Mouse (Mus musculus): ENCODE data around the gene Auh. TPM values are rescaled to one million over a fixed set of nuclear protein-coding genes. Genes with fewer than 3 reads are reported as not detected.

Auh gene
- total and polyA plus RNA-seq, 2 experiments, result 33.3 to 49.2 TPM

DNA sequence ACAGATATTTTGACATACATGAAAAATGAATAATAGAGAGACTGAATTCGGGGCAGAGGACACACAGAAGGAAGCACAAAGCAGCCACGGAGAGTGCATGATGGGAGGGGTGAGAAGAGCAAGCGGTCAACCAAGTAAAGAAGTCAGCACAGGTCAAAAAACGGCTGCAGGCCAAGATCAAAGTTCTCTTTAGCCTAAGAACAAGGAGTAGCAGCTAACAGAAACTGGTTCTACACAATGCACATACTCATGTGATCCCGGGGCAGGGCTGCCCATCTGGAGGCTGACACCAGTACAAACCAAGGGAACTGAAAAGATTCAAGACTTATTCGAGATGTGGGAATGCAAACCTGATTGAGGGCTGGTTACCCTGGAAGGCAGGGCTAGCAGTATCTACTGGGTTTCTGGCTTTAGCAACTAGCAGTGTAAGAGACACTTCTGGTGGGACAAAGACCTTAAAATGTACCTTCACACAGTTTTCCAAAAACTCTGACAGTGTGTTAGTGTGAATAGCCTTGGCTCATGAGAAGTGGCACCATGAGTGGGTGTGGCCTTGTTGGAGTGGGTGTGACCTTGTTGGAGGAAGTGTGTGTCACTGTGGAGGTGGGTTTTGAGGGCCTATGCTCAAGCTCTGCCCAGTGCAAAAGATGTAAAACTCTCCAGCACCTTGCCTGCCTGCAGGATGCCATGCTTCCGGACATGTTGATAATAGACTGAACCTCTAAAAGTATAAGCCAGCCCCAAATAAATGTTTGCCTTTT is 8.2 kb downstream of the Auh start:
- Histone ChIP-seq H3K79me2 (ENCODE audit: control insufficient read depth, insufficient read depth, low read length) (peaks cover 36% of the 10 kb centered on the region), H3K27me3 (ENCODE audit: control insufficient read depth, insufficient read depth, low read length) (no peaks in the 10 kb centered on the region), H3K9ac (ENCODE audit: low read depth, low read length) (no peak overlapping the region), H3K4me1 (ENCODE audit: control insufficient read depth, insufficient read depth, low read length) (peaks cover 4% of the 10 kb centered on the region; the same call in 1 of the 2 replicates), H3K27ac (replicated peaks; ENCODE audit: insufficient read depth, low read depth, low read length) (no peak overlapping the region), H3K36me3 (ENCODE audit: control insufficient read depth, insufficient read depth, low read length) (peaks cover 3% of the 10 kb centered on the region), H3K4me3 (ENCODE audit: insufficient read depth, low read depth, low read length) (no peak overlapping the region)
- TF ChIP-seq POLR2A (IDR thresholded peaks at IDR 0.05; ENCODE audit: extremely low read depth, insufficient read depth, low read length), result no peak
- TF ChIP-seq CTCF (IDR thresholded peaks at IDR 0.05; ENCODE audit: low read depth, low read length), result no peak
- WGBS, result 58% methylated on average over 7 of the region's 7 CpGs
- peak; percentile 55 for DNase-seq (ENCODE audit: extremely low read depth, low read depth, low spot score)

DNA sequence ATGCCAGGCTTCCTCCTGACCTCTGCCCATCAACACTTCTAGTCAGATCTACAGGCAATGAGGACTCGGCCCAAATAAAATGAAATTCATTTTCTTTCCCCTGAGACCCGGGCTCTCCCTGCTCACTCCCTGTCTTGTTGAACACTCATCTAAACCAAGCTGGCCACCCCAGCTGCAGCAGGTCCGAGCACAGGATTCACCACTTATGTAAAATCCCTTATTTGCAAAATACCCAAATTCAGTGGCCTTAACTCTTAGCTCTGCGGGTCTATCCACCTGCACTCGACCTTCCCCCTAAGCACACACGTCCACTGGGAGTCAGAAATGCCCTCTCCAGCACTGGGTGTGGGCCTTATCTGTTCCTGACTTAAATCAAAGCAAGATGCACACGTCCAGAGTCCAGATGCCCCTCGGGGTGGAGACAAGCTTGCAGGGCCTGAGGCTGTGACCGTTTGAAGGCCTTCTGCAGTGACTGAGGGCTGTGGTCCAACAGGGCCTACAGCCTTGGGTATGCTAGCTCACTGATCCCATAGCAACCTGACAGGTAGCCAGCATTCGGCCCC is 9.6 kb downstream of the Auh start:
- Histone ChIP-seq H3K9ac (ENCODE audit: low read depth, low read length) (no peak overlapping the region), H3K4me3 (ENCODE audit: insufficient read depth, low read depth, low read length) (no peak overlapping the region), H3K4me1 (ENCODE audit: control insufficient read depth, insufficient read depth, low read length) (peaks cover 4% of the 10 kb centered on the region; the same call in 1 of the 2 replicates), H3K27me3 (ENCODE audit: control insufficient read depth, insufficient read depth, low read length) (no peaks in the 10 kb centered on the region), H3K79me2 (ENCODE audit: control insufficient read depth, insufficient read depth, low read length) (peaks cover 38% of the 10 kb centered on the region), H3K27ac (replicated peaks; ENCODE audit: insufficient read depth, low read depth, low read length) (no peak overlapping the region), H3K36me3 (ENCODE audit: control insufficient read depth, insufficient read depth, low read length) (peaks cover 4% of the 10 kb centered on the region)
- TF ChIP-seq POLR2A (IDR thresholded peaks at IDR 0.05; ENCODE audit: extremely low read depth, insufficient read depth, low read length) (no peak), CTCF (IDR thresholded peaks at IDR 0.05; ENCODE audit: low read depth, low read length) (no peak)
- 72% methylated on average over 10 of the region's 10 CpGs for WGBS
- no peak for DNase-seq (ENCODE audit: extremely low read depth, low read depth, low spot score)

DNA sequence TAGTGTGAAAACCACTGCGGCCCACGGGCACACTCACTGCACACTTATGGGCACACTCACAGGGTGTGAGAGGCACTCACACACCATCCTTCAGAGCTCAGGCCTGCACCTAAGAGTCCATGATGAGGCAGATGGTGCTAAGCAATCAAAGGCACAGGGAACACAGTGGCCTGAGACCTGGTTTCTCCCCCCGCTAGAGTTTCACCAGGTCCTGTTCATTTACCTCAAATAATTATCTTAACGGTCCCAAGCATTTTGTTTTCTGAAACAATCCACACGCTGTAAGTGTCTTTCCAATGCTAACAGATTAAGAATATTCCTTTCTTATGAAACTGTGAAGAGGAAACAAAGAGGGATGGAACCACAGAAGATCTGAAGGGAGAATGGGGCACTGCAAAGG is 11.1 kb downstream of the Auh start:
- Histone ChIP-seq H3K79me2 (ENCODE audit: control insufficient read depth, insufficient read depth, low read length) (peaks cover 25% of the 10 kb centered on the region), H3K9ac (ENCODE audit: low read depth, low read length) (no peak overlapping the region), H3K27me3 (ENCODE audit: control insufficient read depth, insufficient read depth, low read length) (no peaks in the 10 kb centered on the region), H3K27ac (replicated peaks; ENCODE audit: insufficient read depth, low read depth, low read length) (no peak overlapping the region), H3K36me3 (ENCODE audit: control insufficient read depth, insufficient read depth, low read length) (peaks cover 6% of the 10 kb centered on the region), H3K4me1 (ENCODE audit: control insufficient read depth, insufficient read depth, low read length) (peaks cover 4% of the 10 kb centered on the region; the same call in 1 of the 2 replicates), H3K4me3 (ENCODE audit: insufficient read depth, low read depth, low read length) (no peak overlapping the region)
- TF ChIP-seq CTCF (IDR thresholded peaks at IDR 0.05; ENCODE audit: low read depth, low read length) (no peak), POLR2A (IDR thresholded peaks at IDR 0.05; ENCODE audit: extremely low read depth, insufficient read depth, low read length) (no peak)
- WGBS, result 95% methylated on average over 5 of the region's 5 CpGs
- no peak for DNase-seq (ENCODE audit: extremely low read depth, low read depth, low spot score)

DNA sequence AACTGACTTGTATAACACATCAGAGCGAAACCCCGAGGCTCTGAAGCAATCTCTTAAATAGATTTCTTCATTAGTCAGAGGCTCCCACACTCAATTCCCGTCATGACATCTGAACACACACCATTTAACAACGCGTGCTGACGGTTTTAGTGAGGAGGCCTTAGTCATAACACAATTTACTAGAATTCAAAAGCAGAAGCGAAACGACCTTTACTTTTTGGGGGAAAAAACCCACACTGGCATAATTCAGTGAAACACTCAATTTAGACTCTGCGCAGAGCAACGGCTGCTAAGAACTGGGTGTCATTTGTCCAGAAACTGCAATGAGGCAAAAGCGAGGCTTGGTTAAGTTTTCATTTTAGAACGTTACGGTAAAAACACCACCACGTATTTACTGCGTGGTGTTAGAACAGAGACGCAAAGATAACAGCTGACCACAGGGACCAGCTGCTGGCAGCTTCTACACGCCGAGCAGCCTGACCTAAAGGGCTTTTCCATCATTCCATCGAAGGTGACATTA is 14.8 kb downstream of the Auh start:
- Histone ChIP-seq H3K4me3 (ENCODE audit: insufficient read depth, low read depth, low read length) (no peak overlapping the region), H3K27me3 (ENCODE audit: control insufficient read depth, insufficient read depth, low read length) (no peaks in the 10 kb centered on the region), H3K27ac (replicated peaks; ENCODE audit: insufficient read depth, low read depth, low read length) (no peak overlapping the region), H3K36me3 (ENCODE audit: control insufficient read depth, insufficient read depth, low read length) (peaks cover 9% of the 10 kb centered on the region), H3K4me1 (ENCODE audit: control insufficient read depth, insufficient read depth, low read length) (no peaks in the 10 kb centered on the region), H3K79me2 (ENCODE audit: control insufficient read depth, insufficient read depth, low read length) (peaks cover 7% of the 10 kb centered on the region), H3K9ac (ENCODE audit: low read depth, low read length) (no peak overlapping the region)
- TF ChIP-seq POLR2A (IDR thresholded peaks at IDR 0.05; ENCODE audit: extremely low read depth, insufficient read depth, low read length) (no peak), CTCF (IDR thresholded peaks at IDR 0.05; ENCODE audit: low read depth, low read length) (no peak)
- DNase-seq (ENCODE audit: extremely low read depth, low read depth, low spot score), result no peak
- WGBS, result 90% methylated on average over 19 of the region's 19 CpGs

DNA sequence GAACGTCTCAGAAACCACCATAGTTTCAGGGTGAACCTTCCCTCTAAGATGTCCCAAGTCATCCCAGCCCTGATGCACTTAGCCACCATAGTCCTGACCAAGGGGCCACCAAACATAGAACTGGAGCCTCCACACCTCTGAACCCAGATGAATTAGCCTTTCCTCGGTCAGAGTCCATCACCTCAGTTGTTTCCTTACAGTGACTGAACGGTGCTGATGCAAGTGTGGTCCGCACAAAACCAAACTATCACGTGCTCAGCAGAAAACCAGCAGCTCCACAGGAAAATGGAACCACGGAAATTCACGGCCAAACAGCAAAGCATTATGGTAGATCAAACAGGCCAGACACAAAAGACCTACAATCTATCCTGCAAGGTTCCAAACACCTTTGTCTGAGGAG is 15.6 kb downstream of the Auh start:
- peaks cover 7% of the 10 kb centered on the region; the same call in 1 of the 2 replicates for H3K79me2 ChIP-seq (ENCODE audit: control insufficient read depth, insufficient read depth, low read length)
- H3K36me3 ChIP-seq (ENCODE audit: control insufficient read depth, insufficient read depth, low read length), result peaks cover 9% of the 10 kb centered on the region
- 89% methylated on average over 7 of the region's 7 CpGs for WGBS
- H3K4me1 ChIP-seq (ENCODE audit: control insufficient read depth, insufficient read depth, low read length), result no peaks in the 10 kb centered on the region
- H3K27ac ChIP-seq (replicated peaks; ENCODE audit: insufficient read depth, low read depth, low read length), result no peak overlapping the region
- no peaks in the 10 kb centered on the region for H3K27me3 ChIP-seq (ENCODE audit: control insufficient read depth, insufficient read depth, low read length)
- DNase-seq (ENCODE audit: extremely low read depth, low read depth, low spot score), result no peak
- TF ChIP-seq POLR2A (IDR thresholded peaks at IDR 0.05; ENCODE audit: extremely low read depth, insufficient read depth, low read length) (no peak), CTCF (IDR thresholded peaks at IDR 0.05; ENCODE audit: low read depth, low read length) (no peak)
- H3K9ac ChIP-seq (ENCODE audit: low read depth, low read length), result no peak overlapping the region
- no peak overlapping the region for H3K4me3 ChIP-seq (ENCODE audit: insufficient read depth, low read depth, low read length)

Measured in liver, adult 2 months (tissue).